Mouse (Mus musculus) cerebellum, adult 18-20 months (tissue): ENCODE measurements around the gene Mpnd.

Source experiments
- DNase-seq, 2 experiments: peaks; one replicate each; pipeline ENCODE4 v3.0.0; 2021

Gene Mpnd

GRCm38 (mm10) chr17:56005415-56006061 is at the start of gene Mpnd, which contains the start of gene Stap2:
Gene Mpnd, plus strand, starts transcription at chr17:56005711.
Gene Stap2, minus strand, starts transcription at chr17:56005584.
- DNase-seq, result peak; percentile 69 to 79

- DNase-seq, result peak; percentile 88 to 92
Measured at GRCm38 (mm10) chr17:55956129-55956528, 49.4 kb upstream of the Mpnd start.

GRCm38 (mm10) chr17:55956591-55956990 is 48.9 kb upstream of the Mpnd start:
- peak in 1 of 2 experiments; percentile 31 for DNase-seq

GRCm38 (mm10) chr17:55957168-55957567 is 48.3 kb upstream of the Mpnd start:
- DNase-seq, result peak; percentile 80 to 87

GRCm38 (mm10) chr17:55957726-55958583 is 47.6 kb upstream of the Mpnd start:
- DNase-seq, result peak; percentile 20 to 29

GRCm38 (mm10) chr17:55958584-55958886 is 47.0 kb upstream of the Mpnd start:
- DNase-seq, result no peak

- peak; percentile 91 to 93 for DNase-seq
Measured at GRCm38 (mm10) chr17:55958918-55959728, 46.4 kb upstream of the Mpnd start, which contains the start of gene Yju2. Gene Yju2, plus strand, starts transcription at chr17:55959099.

GRCm38 (mm10) chr17:55959946-55960740 is 45.4 kb upstream of the Mpnd start:
- DNase-seq, result peak in 1 of 2 experiments; percentile 23

- peak in 1 of 2 experiments; percentile 29 for DNase-seq
Measured at GRCm38 (mm10) chr17:55960791-55961190, 44.7 kb upstream of the Mpnd start.

- DNase-seq, result no peak
Measured at GRCm38 (mm10) chr17:55961631-55962030, 43.9 kb upstream of the Mpnd start.

GRCm38 (mm10) chr17:55963171-55963570 is 42.3 kb upstream of the Mpnd start:
- peak in 1 of 2 experiments; percentile 10 for DNase-seq

- DNase-seq, result no peak
Measured at GRCm38 (mm10) chr17:55964496-55964895, 41.0 kb upstream of the Mpnd start.

- DNase-seq, result no peak
Measured at GRCm38 (mm10) chr17:55964996-55965395, 40.5 kb upstream of the Mpnd start.

GRCm38 (mm10) chr17:55967186-55967585 is 38.3 kb upstream of the Mpnd start:
- no peak for DNase-seq

- no peak for DNase-seq
Measured at GRCm38 (mm10) chr17:55968210-55968609, 37.3 kb upstream of the Mpnd start.

GRCm38 (mm10) chr17:55969560-55969959 is 36.0 kb upstream of the Mpnd start:
- peak in 1 of 2 experiments; percentile 40 for DNase-seq

GRCm38 (mm10) chr17:55969966-55970891 is 35.3 kb upstream of the Mpnd start, which contains the start of gene Shd:
Gene Shd, plus strand, starts transcription at chr17:55970467.
- peak; percentile 62 to 75 for DNase-seq

GRCm38 (mm10) chr17:55971453-55971852 is 34.1 kb upstream of the Mpnd start:
- DNase-seq, result no peak

- DNase-seq, result peak; percentile 88
Measured at GRCm38 (mm10) chr17:55976255-55976862, 29.2 kb upstream of the Mpnd start.

- no peak for DNase-seq
Measured at GRCm38 (mm10) chr17:55977301-55977700, 28.2 kb upstream of the Mpnd start.
